Mouse (Mus musculus) liver, adult 2 months (tissue): Measurements from ENCODE around the gene Zcchc4. TPM values are rescaled to one million over a fixed set of nuclear protein-coding genes. Genes with fewer than 3 reads are reported as not detected.

Experiments used
- DNase-seq: peaks from one replicate; pipeline ENCODE4 v3.0.0-alpha.2; 2011; ENCODE audit warnings: low read depth, low spot score; ENCODE audit errors: extremely low read depth
- H3K27ac ChIP-seq: fragments of 200-500 bp; replicated peaks from 2 replicates; pipeline ENCODE4 v1.5.1; 2012; ENCODE audit warnings: low read depth, mild to moderate bottlenecking, control low read depth, inconsistent platforms, low read length; ENCODE audit not compliant: insufficient read depth
- H3K27me3 ChIP-seq: fragments of 200-500 bp; 2 replicates; pipeline ENCODE4 v1.6.1; 2012; ENCODE audit warnings: mild to moderate bottlenecking, moderate library complexity, low read length, inconsistent platforms; ENCODE audit not compliant: control insufficient read depth, insufficient read depth
- H3K36me3 ChIP-seq: fragments of 200-500 bp; 2 replicates; pipeline ENCODE4 v1.6.1; 2012; ENCODE audit warnings: low read length, inconsistent platforms; ENCODE audit not compliant: control insufficient read depth, insufficient read depth
- H3K4me1 ChIP-seq: fragments of 200-500 bp; 2 replicates; pipeline ENCODE4 v1.6.1; 2011; ENCODE audit warnings: low read length; ENCODE audit not compliant: control insufficient read depth, insufficient read depth
- H3K4me3 ChIP-seq: fragments of 200-500 bp; 2 replicates; pipeline ENCODE4 v1.5.1; 2011; ENCODE audit warnings: low read depth, mild to moderate bottlenecking, control low read depth, low read length, moderate library complexity; ENCODE audit not compliant: insufficient read depth
- H3K79me2 ChIP-seq: fragments of 200-500 bp; 2 replicates; pipeline ENCODE4 v1.6.1; 2012; ENCODE audit warnings: inconsistent platforms, mild to moderate bottlenecking, low read length, moderate library complexity; ENCODE audit not compliant: control insufficient read depth, insufficient read depth
- H3K9ac ChIP-seq: fragments of 200-500 bp; 2 replicates; pipeline ENCODE4 v1.6.1; 2012; ENCODE audit warnings: low read depth, mild to moderate bottlenecking, control low read depth, inconsistent platforms, low read length
- CTCF ChIP-seq: fragments of 200-500 bp; IDR thresholded peaks from 2 replicates; pipeline ENCODE4 v1.5.1; 2011; ENCODE audit warnings: low read depth, low read length, control low read depth
- POLR2A ChIP-seq: fragments of 200-500 bp; IDR thresholded peaks from 2 replicates; pipeline ENCODE4 v1.6.1; 2011; ENCODE audit warnings: low read length, control low read depth; ENCODE audit not compliant: insufficient read depth; ENCODE audit errors: extremely low read depth
- WGBS: fragments of 180-500 bp; shearing (Covaris S2); methylation state at CpG from one replicate; pipeline ENCODE4 v1.1.7; 2018; 5-methylcytosine and 5-hydroxymethylcytosine counted together
- polyA plus RNA-seq: library from polyadenylated mRNA; depleted of rRNA; stranded (reverse); fragments of >200 nt; gene quantifications from 2 replicates; pipeline ENCODE4 v1.2.3, GENCODE M21; 2012
- total RNA-seq: library from RNA; depleted of rRNA; stranded (reverse); fragments of >200 nt; gene quantifications from 2 replicates; pipeline ENCODE4 v1.2.3, GENCODE M21; 2014

The Zcchc4 gene
- total and polyA plus RNA-seq, 2 experiments: 2.5 to 5.8 TPM

- Histone ChIP-seq H3K9ac (peak within 1 kb of the TSS; percentile 78), H3K27me3 (no peaks in the 10 kb centered on the region), H3K27ac (peak within 1 kb of the TSS; percentile 53), H3K4me1 (peaks cover 7% of the 10 kb centered on the region; the same call in 1 of the 2 replicates), H3K79me2 (peaks cover 2% of the 10 kb centered on the region; the same call in 1 of the 2 replicates), H3K36me3 (peaks cover 2% of the 10 kb centered on the region; the same call in 1 of the 2 replicates), H3K4me3 (peak within 1 kb of the TSS; percentile 73)
- WGBS: under 1% methylated on average over 50 of the region's 50 CpGs
- peak; percentile 94 for DNase-seq
- TF ChIP-seq CTCF (no peak), POLR2A (0 out of 2 replicates have a peak, but pooled peaks have one; percentile 38)
Measured at GRCm38 (mm10) chr5:52833761-52834274, 58.6 kb downstream of the Zcchc4 start, which contains the start of gene Anapc4. Gene Anapc4 (plus strand): TSS chr5:52834012.

- H3K79me2 ChIP-seq: peaks cover 2% of the 10 kb centered on the region; the same call in 1 of the 2 replicates
- WGBS: 6% methylated on average over 8 of the region's 8 CpGs
- peak overlapping the region; percentile 73 for H3K4me3 ChIP-seq
- no peak for DNase-seq
- H3K9ac ChIP-seq: peak overlapping the region; percentile 78
- peak overlapping the region; percentile 53 for H3K27ac ChIP-seq
- TF ChIP-seq POLR2A: no peak
- H3K36me3 ChIP-seq: peaks cover 2% of the 10 kb centered on the region; the same call in 1 of the 2 replicates
- H3K27me3 ChIP-seq: no peaks in the 10 kb centered on the region
- peaks cover 7% of the 10 kb centered on the region; the same call in 1 of the 2 replicates for H3K4me1 ChIP-seq
Measured at GRCm38 (mm10) chr5:52834386-52834785, 59.2 kb downstream of the Zcchc4 start.

- 96% methylated on average over 7 of the region's 7 CpGs for WGBS
- Histone ChIP-seq H3K4me3 (no peak overlapping the region), H3K27me3 (no peaks in the 10 kb centered on the region), H3K9ac (no peak overlapping the region), H3K27ac (no peak overlapping the region), H3K79me2 (no peaks in the 10 kb centered on the region), H3K36me3 (peaks cover 43% of the 10 kb centered on the region), H3K4me1 (no peaks in the 10 kb centered on the region)
- no peak for DNase-seq
- TF ChIP-seq POLR2A (no peak), CTCF (no peak)
Measured at GRCm38 (mm10) chr5:52844319-52844718, 69.1 kb downstream of the Zcchc4 start.

- WGBS: 96% methylated on average over 5 of the region's 5 CpGs
- DNase-seq: no peak
- TF ChIP-seq CTCF (no peak), POLR2A (no peak)
- no peak overlapping the region for H3K4me3 ChIP-seq
- H3K27ac ChIP-seq: no peak overlapping the region
- no peaks in the 10 kb centered on the region for H3K27me3 ChIP-seq
- H3K79me2 ChIP-seq: no peaks in the 10 kb centered on the region
- no peak overlapping the region for H3K9ac ChIP-seq
- H3K4me1 ChIP-seq: no peaks in the 10 kb centered on the region
- H3K36me3 ChIP-seq: peaks cover 33% of the 10 kb centered on the region
Measured at GRCm38 (mm10) chr5:52855727-52856126, 80.5 kb downstream of the Zcchc4 start.

GRCm38 (mm10) chr5:52864446-52864845 lies 89.2 kb downstream of the Zcchc4 start:
- Histone ChIP-seq H3K27me3 (no peaks in the 10 kb centered on the region), H3K9ac (no peak overlapping the region), H3K79me2 (no peaks in the 10 kb centered on the region), H3K27ac (no peak overlapping the region), H3K4me3 (no peak overlapping the region), H3K36me3 (peaks cover 32% of the 10 kb centered on the region), H3K4me1 (no peaks in the 10 kb centered on the region)
- 86% methylated on average over 8 of the region's 8 CpGs for WGBS
- TF ChIP-seq POLR2A (no peak), CTCF (no peak)
- DNase-seq: no peak

GRCm38 (mm10) chr5:52865825-52866224 lies 90.6 kb downstream of the Zcchc4 start:
- no peak for DNase-seq
- Histone ChIP-seq H3K79me2 (no peaks in the 10 kb centered on the region), H3K4me1 (no peaks in the 10 kb centered on the region), H3K27me3 (no peaks in the 10 kb centered on the region), H3K27ac (no peak overlapping the region), H3K4me3 (no peak overlapping the region), H3K36me3 (peaks cover 29% of the 10 kb centered on the region), H3K9ac (no peak overlapping the region)
- TF ChIP-seq POLR2A: no peak
- WGBS: 81% methylated on average over 9 of the region's 9 CpGs
